Mouse (Mus musculus): ENCODE data around the gene Tipin.

The Tipin gene

DNA sequence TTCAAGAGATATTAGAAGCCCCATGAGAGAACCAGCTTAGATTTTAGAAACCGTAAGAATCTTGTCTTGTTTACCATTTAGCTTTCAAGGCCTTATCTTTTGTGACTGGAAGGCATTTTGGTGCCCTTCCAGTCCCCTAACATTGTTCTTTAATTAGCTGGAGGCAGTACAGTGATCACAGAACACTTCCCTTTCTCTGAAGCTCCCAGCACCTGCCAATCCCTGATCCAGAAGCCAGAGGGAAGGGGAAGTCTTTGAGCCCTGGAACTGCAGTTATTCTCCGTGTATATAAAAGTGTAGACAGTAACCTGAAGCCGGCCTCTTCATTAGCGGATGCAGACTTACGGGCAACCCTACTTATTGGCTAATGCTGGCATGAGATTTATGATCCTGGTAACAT is 68.1 kb downstream of the Tipin start:
- no peak for DNase-seq

GRCm38 (mm10) chr9:64351191-64351590 is 69.8 kb downstream of the Tipin start:
- DNase-seq, result no peak
